ENCODE assay signal across 8 mouse cellular contexts in the genomic region with DNA sequence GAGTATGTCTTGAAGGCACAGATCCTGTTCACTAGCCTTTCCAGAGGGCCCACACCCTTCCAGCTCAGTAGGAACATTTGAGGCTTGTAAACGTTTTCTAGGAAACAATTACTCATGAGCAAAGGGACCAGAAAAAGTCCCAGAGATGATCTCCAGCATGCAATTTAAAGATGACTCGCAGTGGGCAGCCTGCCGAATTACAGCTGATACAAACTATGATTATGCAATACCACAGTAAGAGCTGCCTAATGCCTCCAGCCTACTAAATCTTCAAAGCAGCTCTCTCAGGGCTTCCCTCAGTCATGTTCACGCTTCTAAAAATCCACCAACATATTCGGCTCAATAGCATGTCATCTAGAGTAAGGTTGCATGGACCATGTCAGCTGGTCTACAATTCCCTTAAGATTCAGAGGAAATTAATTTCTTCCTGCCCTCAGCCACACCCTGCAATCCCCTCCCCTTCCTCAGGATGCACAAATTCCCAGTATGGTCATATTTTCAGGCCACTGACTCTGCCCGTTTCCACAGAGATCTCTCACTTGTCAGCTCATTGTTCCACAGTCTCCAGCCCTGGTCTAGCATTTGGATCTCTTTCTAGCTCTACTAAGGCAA.
DNase-seq lines count a peak whose midpoint lies in the region; ATAC-seq and TF ChIP-seq lines count a peak whose summit lies in the region.

No protein-coding gene starts in this region.

- intact Hi-C loops in left cerebral cortex, postnatal 4 days (cut with DNase I), result no loop called here

- H3K9ac ChIP-seq in lung, embryonic 16.5 days (ENCODE audit: low read length), result no peak overlapping the region
- no peak overlapping the region for H3K9ac ChIP-seq in midbrain, embryonic 13.5 days (replicated peaks)

- H3K36me3 ChIP-seq in kidney, adult 2 months (ENCODE audit: control insufficient read depth, insufficient read depth, low read length), result no peaks in the 10 kb centered on the region
- H3K36me3 ChIP-seq in lung, embryonic 16.5 days (ENCODE audit: control insufficient read depth, insufficient read depth, low read length), result no peaks in the 10 kb centered on the region
- no peaks in the 10 kb centered on the region for H3K36me3 ChIP-seq in midbrain, embryonic 13.5 days
- no peaks in the 10 kb centered on the region for H3K36me3 ChIP-seq in forebrain, embryonic 10.5 days (replicated peaks)

- H3K27ac ChIP-seq in kidney, adult 2 months (ENCODE audit: insufficient read depth, low read depth, low read length), result peak overlapping the region; percentile 71
- H3K27ac ChIP-seq in lung, embryonic 16.5 days (ENCODE audit: low read length), result peak overlapping the region; percentile 79
- H3K27ac ChIP-seq in midbrain, embryonic 13.5 days, result no peak overlapping the region
- H3K27ac ChIP-seq in forebrain, embryonic 10.5 days, result no peak overlapping the region

- ATAC-seq in lung, embryonic 16.5 days (ENCODE audit: low read depth), result peak; percentile 68
- no peak for ATAC-seq in midbrain, embryonic 13.5 days

- no peaks in the 10 kb centered on the region for H3K27me3 ChIP-seq in kidney, adult 2 months (replicated peaks; ENCODE audit: control insufficient read depth, insufficient read depth, low read length)
- no peaks in the 10 kb centered on the region for H3K27me3 ChIP-seq in lung, embryonic 16.5 days (ENCODE audit: control insufficient read depth, insufficient read depth, low read depth, low read length)
- no peaks in the 10 kb centered on the region for H3K27me3 ChIP-seq in midbrain, embryonic 13.5 days
- H3K27me3 ChIP-seq in forebrain, embryonic 10.5 days (ENCODE audit: poor library complexity, severe bottlenecking), result no peaks in the 10 kb centered on the region

- H3K4me1 ChIP-seq in kidney, adult 2 months (ENCODE audit: control insufficient read depth, insufficient read depth, low read length), result no peaks in the 10 kb centered on the region
- H3K4me1 ChIP-seq in lung, embryonic 16.5 days (replicated peaks; ENCODE audit: control insufficient read depth, insufficient read depth, low read length), result peaks cover 4% of the 10 kb centered on the region; the same call in 1 of the 2 replicates
- H3K4me1 ChIP-seq in midbrain, embryonic 13.5 days (replicated peaks), result no peaks in the 10 kb centered on the region
- peaks cover 18% of the 10 kb centered on the region for H3K4me1 ChIP-seq in forebrain, embryonic 10.5 days

- TF ChIP-seq CTCF in kidney, adult 2 months (conservative IDR thresholded peaks at IDR 0.05; ENCODE audit: insufficient read depth, insufficient read length, low read depth, low read length), result no peak

- TF ChIP-seq POLR2A in kidney, adult 2 months (IDR thresholded peaks at IDR 0.05; ENCODE audit: low read depth, low read length), result no peak

- DNase-seq in left cerebral cortex, adult 11 months (ENCODE audit: low spot score), result peak; percentile 42
- DNase-seq in left cerebral cortex, postnatal 4 days, result no peak
- peak; percentile 67 to 71 for DNase-seq in frontal cortex, postnatal 36 days (ENCODE audit: low spot score in 2 of 2)
- DNase-seq in kidney, adult 2 months, result peak; percentile 88
- DNase-seq in thymus, adult 18-20 months, result no peak
- DNase-seq in forebrain, embryonic 10.5 days (ENCODE audit: extremely low spot score, low spot score), result no peak

- H3K4me2 ChIP-seq in lung, embryonic 16.5 days (ENCODE audit: low read depth, low read length), result no peak overlapping the region
- H3K4me2 ChIP-seq in midbrain, embryonic 13.5 days (replicated peaks), result no peak overlapping the region

- WGBS in kidney, adult 2 months, result 57% methylated on average over 6 of the region's 6 CpGs
- WGBS in lung, embryonic 16.5 days, result 45% methylated on average over 6 of the region's 6 CpGs
- 76% methylated on average over 6 of the region's 6 CpGs for WGBS in midbrain, embryonic 13.5 days
- WGBS in forebrain, embryonic 10.5 days, result 90% methylated on average over 6 of the region's 6 CpGs

- H3K4me3 ChIP-seq in kidney, adult 2 months (ENCODE audit: insufficient read depth, low read depth, low read length), result no peak overlapping the region
- H3K4me3 ChIP-seq in lung, embryonic 16.5 days (ENCODE audit: low read length), result no peak overlapping the region
- no peak overlapping the region for H3K4me3 ChIP-seq in midbrain, embryonic 13.5 days (replicated peaks)
- H3K4me3 ChIP-seq in forebrain, embryonic 10.5 days, result no peak overlapping the region

- H3K9me3 ChIP-seq in lung, embryonic 16.5 days (ENCODE audit: control insufficient read depth, low read length), result no peaks in the 10 kb centered on the region
- H3K9me3 ChIP-seq in midbrain, embryonic 13.5 days, result no peaks in the 10 kb centered on the region
- H3K9me3 ChIP-seq in forebrain, embryonic 10.5 days, result no peaks in the 10 kb centered on the region

Comparison
In these comparisons a context has a peak if more than half of its experiments do, and no peak if none do; other contexts are left out.
1. DNase-seq: peak in left cerebral cortex, adult 11 months (single experiment), frontal cortex, postnatal 36 days (2 of 2) and kidney, adult 2 months (single experiment); none in left cerebral cortex, postnatal 4 days (single experiment), thymus, adult 18-20 months (0 of 2) and forebrain, embryonic 10.5 days (single experiment).
2. H3K27ac ChIP-seq: peak in kidney, adult 2 months (single experiment) and lung, embryonic 16.5 days (single experiment); none in midbrain, embryonic 13.5 days (single experiment) and forebrain, embryonic 10.5 days (single experiment).